18 mouse cellular contexts compared by ENCODE assay signal in genomic region chr12:110387056-110387455, GRCm38 (mm10).
"Had no signal": no experiment of that assay in that cellular context is flagged by ENCODE, and none has a peak within 500 bp of the region (broad histone marks: within the 10 kb centered on the region; RNA-seq: fewer than 3 reads in every experiment).

No protein-coding gene starts in this region.

- H3K9ac ChIP-seq: liver, embryonic 14.5 days; lung, embryonic 14.5 days; midbrain, embryonic 12.5 days; midbrain, embryonic 15.5 days; neural tube, embryonic 12.5 days; neural tube, embryonic 15.5 days had no signal

- H3K9me3 ChIP-seq: midbrain, embryonic 12.5 days; midbrain, embryonic 15.5 days; neural tube, embryonic 12.5 days; neural tube, embryonic 15.5 days had no signal

- H3K4me3 ChIP-seq: midbrain, embryonic 12.5 days; midbrain, embryonic 15.5 days; myocyte; neural tube, embryonic 12.5 days; neural tube, embryonic 15.5 days had no signal

- DNase-seq: lung, adult 18-20 months; lung, embryonic 14.5 days; lung, postnatal 10 days; lung, postnatal 4 days; retina, postnatal 1 day; right cerebral cortex, adult 18-20 months; right cerebral cortex, postnatal 25 days; right cerebral cortex, postnatal 4 days; spleen, adult 18-20 months; thymus, adult 18-20 months; thymus, postnatal 14 days; thymus, postnatal 36 days had no signal

- H3K27me3 ChIP-seq: midbrain, embryonic 12.5 days; midbrain, embryonic 15.5 days; neural tube, embryonic 12.5 days; neural tube, embryonic 15.5 days had no signal

- H3K27ac ChIP-seq: liver, embryonic 14.5 days; midbrain, embryonic 12.5 days; midbrain, embryonic 15.5 days; neural tube, embryonic 12.5 days; neural tube, embryonic 15.5 days had no signal

- ATAC-seq: midbrain, embryonic 15.5 days had no signal

- H3K4me2 ChIP-seq: lung, embryonic 14.5 days; midbrain, embryonic 12.5 days; midbrain, embryonic 15.5 days; neural tube, embryonic 12.5 days; neural tube, embryonic 15.5 days had no signal

- H3K36me3 ChIP-seq: midbrain, embryonic 12.5 days; midbrain, embryonic 15.5 days; neural tube, embryonic 12.5 days; neural tube, embryonic 15.5 days had no signal
